Mouse (Mus musculus) spleen, postnatal 4 days (tissue): Measurements from ENCODE around the gene Ppp2r5c.

ENCODE experiments used
- DNase-seq, 2 experiments: peaks; one replicate each; pipeline ENCODE4 v3.0.0; 2022; ENCODE audit warnings: low spot score in 2 of 2

Gene Ppp2r5c

GRCm38 (mm10) chr12:110555536-110556240 is 108.8 kb downstream of the Ppp2r5c start:
- DNase-seq = no peak

- no peak for DNase-seq
Observed at GRCm38 (mm10) chr12:110556861-110557628, 110.1 kb downstream of the Ppp2r5c start.

GRCm38 (mm10) chr12:110558175-110558574 is 111.3 kb downstream of the Ppp2r5c start:
- DNase-seq = no peak

GRCm38 (mm10) chr12:110563383-110563782 is 116.5 kb downstream of the Ppp2r5c start:
- DNase-seq = no peak

GRCm38 (mm10) chr12:110564848-110565247 is 117.9 kb downstream of the Ppp2r5c start:
- no peak for DNase-seq

GRCm38 (mm10) chr12:110566366-110566765 is 119.4 kb downstream of the Ppp2r5c start:
- no peak for DNase-seq

GRCm38 (mm10) chr12:110571050-110571449 is 124.1 kb downstream of the Ppp2r5c start:
- no peak for DNase-seq

- DNase-seq = no peak
Observed at GRCm38 (mm10) chr12:110572351-110572750, 125.4 kb downstream of the Ppp2r5c start.

- no peak for DNase-seq
Observed at GRCm38 (mm10) chr12:110573635-110574034, 126.7 kb downstream of the Ppp2r5c start.

- no peak for DNase-seq
Observed at GRCm38 (mm10) chr12:110575926-110576325, 129.0 kb downstream of the Ppp2r5c start.

- no peak for DNase-seq
Observed at GRCm38 (mm10) chr12:110578333-110578732, 131.4 kb downstream of the Ppp2r5c start.

- DNase-seq = no peak
Observed at GRCm38 (mm10) chr12:110588622-110589021, 141.7 kb downstream of the Ppp2r5c start.

GRCm38 (mm10) chr12:110590804-110591259 is 143.9 kb downstream of the Ppp2r5c start:
- no peak for DNase-seq

GRCm38 (mm10) chr12:110591260-110591883 is 144.5 kb downstream of the Ppp2r5c start:
- peak; percentile 95 to 96 for DNase-seq

- peak; percentile 55 to 87 for DNase-seq
Observed at GRCm38 (mm10) chr12:110598527-110598926, 151.6 kb downstream of the Ppp2r5c start.

GRCm38 (mm10) chr12:110599791-110600190 is 152.9 kb downstream of the Ppp2r5c start:
- DNase-seq = no peak

GRCm38 (mm10) chr12:110600225-110600991 is 153.5 kb downstream of the Ppp2r5c start:
- DNase-seq = no peak

- DNase-seq = peak; percentile 94 to 98
Observed at GRCm38 (mm10) chr12:110601241-110602218, 154.6 kb downstream of the Ppp2r5c start, which contains the start of gene Dync1h1. Gene Dync1h1, plus strand, starts transcription at chr12:110601452.

GRCm38 (mm10) chr12:110606161-110606560 is 159.2 kb downstream of the Ppp2r5c start:
- DNase-seq = no peak

- DNase-seq = no peak
Observed at GRCm38 (mm10) chr12:110606676-110607075, 159.8 kb downstream of the Ppp2r5c start.
